Mouse (Mus musculus): ENCODE results near the gene Atxn1. TPM values are rescaled to one million over a fixed set of nuclear protein-coding genes. Genes with fewer than 3 reads are reported as not detected.

The Atxn1 gene
- total and polyA plus RNA-seq, 3 experiments, result 27.3 to 43.5 (median 42.0) TPM

DNA sequence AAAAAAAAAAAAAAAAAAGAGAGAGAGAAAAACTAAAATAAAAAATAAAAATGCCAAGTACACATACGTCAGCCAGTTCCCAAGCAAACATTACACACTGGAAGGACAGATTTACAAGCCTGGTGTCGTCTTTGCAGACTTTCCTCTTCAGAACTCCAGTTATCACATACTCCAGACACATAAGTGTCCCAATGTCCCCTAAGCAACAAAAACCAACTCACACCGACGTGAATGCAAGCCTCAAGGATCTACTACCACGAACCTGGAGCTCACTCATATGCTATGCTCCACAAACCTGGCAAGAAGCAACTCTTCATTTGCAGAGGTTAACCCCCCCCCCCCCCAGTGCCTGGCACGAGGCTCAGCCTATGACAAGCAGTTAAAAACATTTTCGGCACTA lies 136.8 kb downstream of the Atxn1 start:
- no peak for DNase-seq

GRCm38 (mm10) chr13:45827619-45828018 lies 137.2 kb downstream of the Atxn1 start:
- peak; percentile 79 for DNase-seq

GRCm38 (mm10) chr13:45827046-45827596 lies 137.7 kb downstream of the Atxn1 start:
- no peak for DNase-seq

DNA sequence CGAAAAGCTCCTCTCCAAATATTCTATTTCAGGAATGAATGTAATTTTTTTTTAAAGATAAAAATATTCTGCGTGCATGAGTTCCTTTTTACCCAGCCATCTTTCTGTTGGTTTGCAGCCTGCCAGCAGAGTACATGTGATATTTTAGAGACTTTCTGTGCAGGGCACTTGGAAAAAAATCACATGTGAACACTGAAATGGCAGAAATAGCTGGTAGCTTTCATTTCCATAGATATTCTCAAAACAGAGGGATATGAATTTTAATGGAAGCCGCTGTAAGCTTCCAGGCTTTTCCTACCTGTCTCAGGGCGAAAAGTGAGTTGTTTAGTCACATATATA lies 142.3 kb downstream of the Atxn1 start:
- DNase-seq, result no peak

GRCm38 (mm10) chr13:45821764-45822490 lies 142.9 kb downstream of the Atxn1 start:
- DNase-seq, result no peak

- DNase-seq, result peak; percentile 69
Observed at GRCm38 (mm10) chr13:45820473-45821230, 144.2 kb downstream of the Atxn1 start.

- DNase-seq, result no peak
Observed at GRCm38 (mm10) chr13:45816670-45817069, 148.1 kb downstream of the Atxn1 start.

DNA sequence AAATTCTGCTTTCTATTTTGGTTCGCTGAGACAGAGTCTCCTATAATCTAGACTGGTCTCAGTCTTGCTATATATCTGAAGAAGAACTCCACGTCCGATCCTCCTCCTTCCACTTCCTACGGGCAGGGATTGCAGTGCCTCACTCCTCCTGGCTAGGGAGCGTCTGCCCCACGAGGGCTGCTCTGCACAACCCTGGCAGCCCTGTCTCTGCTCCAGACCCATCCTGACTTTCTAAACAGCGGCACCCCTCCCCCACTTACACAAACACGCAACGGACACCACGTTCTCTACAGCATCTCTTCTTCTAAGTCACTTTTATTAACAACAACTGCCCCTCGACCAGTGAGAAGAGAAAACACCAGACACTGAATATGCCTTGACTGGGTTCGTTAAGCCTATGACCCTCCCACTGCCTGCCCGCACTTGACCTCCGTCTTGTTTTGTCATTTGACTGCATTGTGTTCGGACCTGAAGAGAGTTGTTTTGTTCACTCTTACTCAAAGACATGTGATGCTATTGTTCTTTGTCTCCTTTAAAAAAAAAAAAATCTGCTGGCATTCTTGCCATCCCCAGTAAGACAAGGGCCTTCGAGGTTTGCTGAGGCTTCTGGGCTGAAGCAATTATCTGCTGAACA lies 154.9 kb downstream of the Atxn1 start:
- no peak for DNase-seq

- no peak for DNase-seq
Observed at GRCm38 (mm10) chr13:45807593-45808043, 157.2 kb downstream of the Atxn1 start.

GRCm38 (mm10) chr13:45806600-45807525 lies 157.9 kb downstream of the Atxn1 start:
- no peak for DNase-seq

DNA sequence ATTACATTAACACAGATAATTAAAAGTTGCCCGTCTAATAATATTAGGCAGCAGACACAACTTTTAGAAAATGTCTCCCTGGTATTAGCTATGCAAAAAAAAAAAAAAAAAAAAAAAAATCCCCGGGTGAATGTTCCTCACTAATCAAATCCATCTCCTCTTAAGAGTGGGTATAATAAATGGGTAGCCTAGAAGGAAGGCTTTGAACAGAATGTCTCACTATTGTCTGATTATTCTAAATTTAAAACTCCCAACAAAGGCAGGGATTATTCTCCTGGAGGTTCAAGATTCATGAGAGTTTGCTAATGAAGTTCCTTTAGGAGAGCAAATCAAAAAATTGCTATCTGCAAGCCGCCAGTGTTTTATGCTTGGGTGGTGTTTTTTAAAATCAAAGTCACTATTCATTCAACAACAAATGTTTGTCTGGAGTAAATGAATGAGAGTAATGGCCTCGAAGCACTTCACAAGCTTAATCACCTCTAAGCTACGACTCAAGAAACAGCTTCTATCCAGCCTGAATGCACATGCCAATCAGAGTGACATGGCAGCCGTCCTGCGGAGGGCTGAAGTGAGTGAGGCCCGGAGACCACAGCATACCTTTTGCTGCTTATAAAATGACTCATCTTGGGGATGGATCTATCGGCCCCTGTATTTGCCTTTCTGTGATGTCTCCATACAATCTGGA lies 158.8 kb downstream of the Atxn1 start:
- no peak for DNase-seq

DNA sequence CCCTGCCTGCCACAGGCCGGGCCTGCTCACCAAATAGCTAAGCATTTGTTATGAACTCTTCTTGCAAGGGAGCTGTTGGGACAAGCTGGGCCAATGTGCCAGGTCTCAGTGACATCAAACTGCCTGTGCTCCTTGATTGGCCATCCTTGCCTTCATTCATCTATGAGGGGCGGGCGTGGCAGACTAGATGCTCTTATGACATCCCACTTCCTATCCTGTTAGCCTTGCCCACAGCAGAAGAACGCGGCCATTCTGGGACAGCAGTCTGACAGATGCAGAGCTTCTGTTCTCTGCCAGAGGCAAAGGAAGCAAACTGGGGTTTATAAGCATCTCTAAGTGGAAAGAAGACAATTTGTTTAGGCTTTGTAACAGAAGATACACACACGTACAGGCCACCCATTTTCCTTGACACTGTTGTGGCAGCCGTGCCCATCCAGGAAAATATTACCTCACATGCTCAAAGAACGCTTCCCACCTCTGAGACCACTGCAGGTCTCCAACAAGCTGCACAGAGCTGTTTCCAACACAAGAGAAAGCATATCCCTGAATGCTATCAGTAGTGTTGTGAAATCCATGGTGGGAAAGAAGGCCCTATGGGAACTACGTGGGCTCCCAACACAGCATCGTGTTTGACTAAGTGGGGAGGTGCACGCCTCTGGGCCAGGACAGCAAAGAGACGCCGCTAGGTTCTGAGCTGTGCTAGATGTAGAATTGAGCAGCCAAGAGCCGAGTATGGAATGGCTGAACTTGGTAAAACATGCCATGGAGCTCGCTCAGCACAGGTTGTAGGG lies 162.0 kb downstream of the Atxn1 start:
- DNase-seq, result no peak

DNA sequence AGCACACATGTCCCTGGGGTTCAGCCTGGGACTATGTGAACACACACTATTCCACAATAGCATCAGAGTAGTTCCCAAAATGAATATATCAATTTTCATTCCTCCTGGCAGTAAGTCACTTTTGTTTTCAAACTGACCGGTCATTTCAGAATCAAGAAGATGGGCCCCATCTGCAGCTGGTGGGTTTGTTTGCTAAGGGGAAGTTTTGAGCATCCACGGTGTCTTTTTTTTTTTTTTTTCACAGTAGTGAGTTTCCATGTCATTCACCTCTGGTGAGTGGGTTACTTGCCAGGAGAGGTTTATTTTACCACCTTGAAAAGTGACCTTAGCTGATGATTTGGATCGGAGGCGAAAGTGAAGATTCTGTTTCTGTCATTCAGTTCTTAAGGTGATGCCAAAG lies 166.6 kb downstream of the Atxn1 start:
- DNase-seq, result no peak

GRCm38 (mm10) chr13:45797696-45798095 lies 167.1 kb downstream of the Atxn1 start:
- DNase-seq, result no peak

DNA sequence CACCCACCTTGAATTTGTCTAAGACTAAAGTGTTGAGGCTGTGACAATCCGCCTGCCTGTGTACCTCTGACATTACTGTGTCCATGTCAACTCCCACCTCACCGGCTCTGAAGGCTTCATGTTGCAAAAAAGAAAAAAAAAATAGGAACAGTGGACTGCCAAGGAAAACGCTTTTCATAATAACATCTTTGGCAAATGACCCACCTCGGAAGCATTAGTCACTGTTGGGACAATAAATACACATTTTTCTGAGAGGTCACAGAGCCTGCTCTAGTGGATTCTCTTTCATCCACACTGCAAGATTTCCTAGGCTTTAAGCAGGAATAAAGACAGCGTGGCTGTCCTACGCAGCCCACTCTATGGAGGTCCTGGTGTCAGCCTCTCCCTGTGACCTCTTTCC lies 168.5 kb downstream of the Atxn1 start:
- DNase-seq, result peak; percentile 44

GRCm38 (mm10) chr13:45793796-45794195 lies 171.0 kb downstream of the Atxn1 start:
- no peak for DNase-seq

DNA sequence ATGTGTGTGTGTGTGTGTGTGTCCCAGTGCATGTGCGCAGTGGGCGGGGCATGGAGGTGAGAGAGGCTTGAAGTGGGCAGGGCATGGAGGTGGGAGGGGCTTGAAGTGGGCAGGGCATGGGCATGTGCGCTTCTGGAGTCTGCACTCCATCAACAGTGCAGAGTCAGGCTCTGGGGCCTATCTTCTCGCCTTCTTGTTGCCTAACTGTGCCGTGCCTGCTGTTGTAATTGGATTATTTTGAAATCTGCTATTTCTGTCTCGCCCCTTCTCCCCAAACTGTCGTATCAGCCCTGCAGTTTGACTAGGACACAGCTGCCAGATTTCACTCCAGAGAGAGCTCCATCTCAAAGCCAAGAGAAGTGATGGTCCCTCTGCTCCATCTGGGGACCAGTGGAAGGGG lies 178.4 kb downstream of the Atxn1 start:
- DNase-seq, result peak; percentile 34

- DNase-seq, result peak; percentile 36
Observed at GRCm38 (mm10) chr13:45783681-45784080, 181.1 kb downstream of the Atxn1 start.

GRCm38 (mm10) chr13:45778750-45779149 lies 186.1 kb downstream of the Atxn1 start:
- DNase-seq, result no peak

DNA sequence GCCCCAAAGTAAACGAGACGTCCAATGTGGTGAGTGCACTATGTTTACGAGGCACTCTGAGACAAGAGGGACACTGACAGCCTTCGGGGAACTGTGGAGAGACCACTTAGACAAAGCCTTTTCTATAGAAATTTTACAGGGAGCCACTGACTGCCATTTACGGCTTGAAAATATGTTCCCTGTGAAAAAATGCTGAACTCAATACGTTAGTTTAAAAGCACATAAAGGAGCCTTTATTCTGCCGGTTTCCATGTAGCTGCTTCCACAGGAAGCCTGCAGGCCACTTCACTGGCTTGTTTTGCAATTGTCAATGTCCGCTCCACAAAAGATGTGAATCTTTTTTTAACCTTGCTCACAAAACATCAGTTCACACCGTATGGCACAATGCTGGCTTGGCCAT lies 186.6 kb downstream of the Atxn1 start:
- no peak for DNase-seq
